Mouse (Mus musculus): Measurements from ENCODE around the gene Zfpl1.

- no peak for TF ChIP-seq CTCF (IDR thresholded peaks at IDR 0.05)
- TF ChIP-seq EP300 (IDR thresholded peaks at IDR 0.05; ENCODE audit: insufficient read depth, low read depth, low read length), result no peak
- no peak for TF ChIP-seq POLR2A (IDR thresholded peaks at IDR 0.05; ENCODE audit: insufficient read depth, low read depth, low read length)
Measured at GRCm38 (mm10) chr19:6035966-6036585, 48.7 kb downstream of the Zfpl1 start.

All from heart, adult 2 months (tissue).